Mouse (Mus musculus) thymus, postnatal 0 days (tissue): Measurements from ENCODE around the gene Olfr930. TPM values are rescaled to one million over a fixed set of nuclear protein-coding genes. Genes with fewer than 3 reads are reported as not detected.

Experiments
- DNase-seq: peaks from one replicate; pipeline ENCODE4 v3.0.0-alpha.2; 2015; ENCODE audit warnings: low spot score
- polyA plus RNA-seq: library from polyadenylated mRNA; unstranded; fragments of >200 nt; fragmentation: Nextera tagmentation; extraction: Ambion mirVana; gene quantifications from 2 replicates; pipeline ENCODE4 v1.2.1, GENCODE M21; 2015

Olfr930 gene
- polyA plus RNA-seq: not detected in 2 replicates

DNA sequence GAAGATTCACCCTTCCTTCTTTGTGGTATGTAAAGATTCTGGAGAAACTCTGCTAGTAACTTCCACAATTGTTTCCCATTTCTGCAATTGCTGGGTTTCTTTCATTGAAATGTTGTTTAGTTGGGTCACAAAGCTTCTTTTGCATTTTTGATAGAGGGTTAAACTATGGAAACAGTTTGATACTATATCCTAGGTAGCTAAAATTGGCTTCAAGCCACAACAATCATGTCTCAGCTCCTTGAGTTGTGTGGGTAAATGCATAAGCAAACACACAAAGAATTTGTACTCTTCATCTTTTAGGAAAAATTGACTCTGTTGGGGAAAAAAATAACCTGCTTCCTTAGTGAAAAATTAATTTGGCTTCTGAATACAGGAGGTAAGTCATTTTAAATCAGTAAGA is at the start of gene Olfr930:
Gene Olfr930 (plus strand): TSS at position 301 of the 400 bp plus-strand sequence.
- DNase-seq: no peak

- DNase-seq: no peak
Observed at GRCm38 (mm10) chr9:38953401-38954123, 24.0 kb downstream of the Olfr930 start.

GRCm38 (mm10) chr9:38954124-38954416 is 24.5 kb downstream of the Olfr930 start:
- no peak for DNase-seq

- no peak for DNase-seq
Observed at GRCm38 (mm10) chr9:38972013-38972412, 42.4 kb downstream of the Olfr930 start, which contains the start of gene Olfr933. Gene Olfr933, plus strand, starts transcription at chr9:38972313.

Other genes with a start within 250 kb of the Olfr930 start
- gene Olfr919, start 226.1 kb upstream of the Olfr930 start, polyA plus RNA-seq: not detected in 2 replicates
- gene Vwa5a, start 211.5 kb upstream of the Olfr930 start, polyA plus RNA-seq: 33.5 and 37.6 TPM in 2 replicates
- 0.28 and 0.47 TPM in 2 replicates for gene Olfr920, start 177.5 kb upstream of the Olfr930 start, polyA plus RNA-seq
- 0.04 TPM in 1 of 2 replicates, not detected in the other for gene Olfr921, start 156.7 kb upstream of the Olfr930 start, polyA plus RNA-seq
- not detected in 2 replicates for gene Olfr922, start 115.2 kb upstream of the Olfr930 start, polyA plus RNA-seq
- not detected in 2 replicates for gene Olfr923, start 103.3 kb upstream of the Olfr930 start, polyA plus RNA-seq
- gene Olfr924, start 85.4 kb upstream of the Olfr930 start, polyA plus RNA-seq: not detected in 2 replicates
- gene Olfr26, start 74.7 kb upstream of the Olfr930 start, polyA plus RNA-seq: not detected in 2 replicates
- gene Olfr926, start 52.7 kb upstream of the Olfr930 start, polyA plus RNA-seq: not detected in 2 replicates
- gene Olfr933, start 42.5 kb downstream of the Olfr930 start, polyA plus RNA-seq: not detected in 2 replicates
- gene Olfr934, start 58.5 kb downstream of the Olfr930 start, polyA plus RNA-seq: not detected in 2 replicates
- gene Olfr935, start 69.9 kb downstream of the Olfr930 start, polyA plus RNA-seq: not detected in 2 replicates
- gene Olfr146, start 93.6 kb downstream of the Olfr930 start, polyA plus RNA-seq: not detected in 2 replicates
- not detected in 2 replicates for gene Olfr937, start 135.1 kb downstream of the Olfr930 start, polyA plus RNA-seq
- gene Olfr938, start 149.1 kb downstream of the Olfr930 start, polyA plus RNA-seq: not detected in 2 replicates
- not detected in 2 replicates for gene Olfr27, start 198.3 kb downstream of the Olfr930 start, polyA plus RNA-seq
- not detected in 2 replicates for gene Olfr943, start 236.5 kb downstream of the Olfr930 start, polyA plus RNA-seq